ENCODE assay signal across 8 mouse cellular contexts in the genomic region with DNA sequence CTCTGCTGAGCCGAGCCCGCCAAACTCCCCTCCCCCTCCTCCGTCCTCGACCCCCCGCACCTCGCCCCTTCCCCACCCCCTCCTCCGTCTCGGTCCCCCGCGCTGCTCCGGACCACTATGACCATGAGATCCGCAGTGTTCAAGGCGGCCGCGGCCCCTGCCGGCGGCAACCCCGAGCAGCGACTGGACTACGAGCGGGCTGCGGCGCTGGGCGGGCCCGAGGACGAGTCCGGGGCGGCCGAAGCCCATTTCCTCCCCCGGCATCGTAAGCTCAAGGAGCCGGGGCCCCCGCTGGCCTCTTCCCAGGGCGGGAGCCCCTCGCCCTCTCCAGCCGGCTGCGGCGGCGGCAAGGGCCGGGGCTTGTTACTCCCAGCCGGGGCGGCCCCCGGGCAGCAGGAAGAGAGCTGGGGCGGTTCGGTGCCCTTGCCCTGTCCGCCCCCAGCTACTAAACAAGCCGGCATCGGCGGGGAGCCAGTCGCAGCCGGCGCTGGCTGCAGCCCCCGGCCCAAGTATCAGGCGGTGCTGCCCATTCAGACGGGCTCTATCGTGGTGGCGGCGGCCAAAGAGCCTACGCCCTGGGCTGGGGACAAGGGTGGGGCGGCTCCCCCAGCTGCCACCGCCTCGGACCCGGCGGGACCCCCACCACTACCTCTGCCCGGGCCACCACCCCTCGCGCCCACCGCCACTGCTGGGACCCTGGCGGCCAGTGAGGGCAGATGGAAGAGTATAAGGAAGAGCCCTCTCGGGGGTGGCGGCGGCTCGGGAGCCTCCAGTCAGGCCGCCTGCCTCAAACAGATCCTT. TPM values are rescaled to one million over a fixed set of nuclear protein-coding genes. Genes with fewer than 3 reads are reported as not detected.
DNase-seq lines count a peak whose midpoint lies in the region; ATAC-seq and TF ChIP-seq lines count a peak whose summit lies in the region.

No protein-coding gene starts in this region.

- peak overlapping the region; percentile 93 for H3K4me2 ChIP-seq in intestine, postnatal 0 days (replicated peaks; ENCODE audit: low read depth)
- H3K4me2 ChIP-seq in lung, embryonic 15.5 days, result peak overlapping the region; percentile 84

- peak; percentile 41 for ATAC-seq in intestine, postnatal 0 days
- ATAC-seq in lung, embryonic 15.5 days (ENCODE audit: borderline replicate concordance, extremely low read depth, low FRiP score, low TSS enrichment), result peak; percentile 55; the same call in 1 of the 2 replicates

- peak overlapping the region; percentile 99 for H3K27ac ChIP-seq in intestine, postnatal 0 days (ENCODE audit: low read depth, low read length)
- H3K27ac ChIP-seq in lung, embryonic 15.5 days, result peak overlapping the region; percentile 100

- peak overlapping the region; percentile 94 for H3K9ac ChIP-seq in intestine, postnatal 0 days (ENCODE audit: low read depth, low read length)
- H3K9ac ChIP-seq in lung, embryonic 15.5 days, result peak overlapping the region; percentile 97

- peak overlapping the region; percentile 85 for H3K4me3 ChIP-seq in intestine, postnatal 0 days (ENCODE audit: low read depth, low read length)
- peak overlapping the region; percentile 81 for H3K4me3 ChIP-seq in lung, embryonic 15.5 days

- no peaks in the 10 kb centered on the region for H3K4me1 ChIP-seq in intestine, postnatal 0 days (replicated peaks; ENCODE audit: control insufficient read depth, insufficient read depth, low read length)
- peaks cover 34% of the 10 kb centered on the region for H3K4me1 ChIP-seq in lung, embryonic 15.5 days

- under 1% methylated on average over 50 of the region's 74 CpGs for whole genome bisulfite sequencing in intestine, postnatal 0 days
- under 1% methylated on average over 42 of the region's 74 CpGs for WGBS in lung, embryonic 15.5 days

- H3K9me3 ChIP-seq in intestine, postnatal 0 days (ENCODE audit: control insufficient read depth), result no peaks in the 10 kb centered on the region
- H3K9me3 ChIP-seq in lung, embryonic 15.5 days, result no peaks in the 10 kb centered on the region

- H3K36me3 ChIP-seq in intestine, postnatal 0 days (ENCODE audit: control insufficient read depth, insufficient read depth), result peaks cover 18% of the 10 kb centered on the region; the same call in 1 of the 2 replicates
- H3K36me3 ChIP-seq in lung, embryonic 15.5 days, result peaks cover 24% of the 10 kb centered on the region

- TF ChIP-seq CTCF in intestine, postnatal 0 days (IDR thresholded peaks at IDR 0.05; ENCODE audit: low read depth), result peak; percentile 44

- peak; percentile 54 for DNase-seq in urinary bladder, postnatal 14 days (ENCODE audit: low spot score)
- DNase-seq in urinary bladder, postnatal 4 days (ENCODE audit: low spot score in 2 of 2), result no peak
- peak; percentile 73 for DNase-seq in cerebellum, adult 9-11 months
- peak; percentile 64 for DNase-seq in gastrocnemius, postnatal 25 days
- DNase-seq in retina, postnatal 1 day, result peak; percentile 69
- no peak for DNase-seq in ovary, postnatal 10 days (ENCODE audit: low spot score)

- H3K27me3 ChIP-seq in intestine, postnatal 0 days (replicated peaks; ENCODE audit: control insufficient read depth, insufficient read depth, low read length), result no peaks in the 10 kb centered on the region
- no peaks in the 10 kb centered on the region for H3K27me3 ChIP-seq in lung, embryonic 15.5 days

RNA-seq across cellular contexts. Expression of a gene that starts 0.6 kb away (rescaled TPM):
- 10 to 100 TPM; 51.3 to 63.6 TPM for total RNA-seq in gastrocnemius, postnatal 25 days (2021)
- polyA plus RNA-seq in intestine, postnatal 0 days (2015; fragmentation: Nextera tagmentation; extraction: Ambion mirVana), result 12.6 and 15.1 TPM in 2 replicates
- polyA plus RNA-seq in lung, embryonic 15.5 days (2015; fragmentation: Nextera tagmentation; extraction: Ambion mirVana), result 21.1 and 21.2 TPM in 2 replicates

RNA-seq across cellular contexts. Expression of a gene that starts 8.8 kb away (rescaled TPM):
- 10 to 100 TPM; 13.9 to 15.0 TPM for total RNA-seq in gastrocnemius, postnatal 25 days (2021)
- 10.8 and 12.4 TPM in 2 replicates for polyA plus RNA-seq in intestine, postnatal 0 days (2015; fragmentation: Nextera tagmentation; extraction: Ambion mirVana)
- 35.7 and 37.9 TPM in 2 replicates for polyA plus RNA-seq in lung, embryonic 15.5 days (2015; fragmentation: Nextera tagmentation; extraction: Ambion mirVana)

RNA-seq across cellular contexts. Expression of a gene that starts 20.8 kb away (rescaled TPM):
- 100 to 1,000 TPM in 1 of 2 experiments, 10 to 100 TPM in 1; 98.0 to 119 TPM for total RNA-seq in gastrocnemius, postnatal 25 days (2021)
- polyA plus RNA-seq in intestine, postnatal 0 days (2015; fragmentation: Nextera tagmentation; extraction: Ambion mirVana), result 4.1 and 5.1 TPM in 2 replicates
- polyA plus RNA-seq in lung, embryonic 15.5 days (2015; fragmentation: Nextera tagmentation; extraction: Ambion mirVana), result 1.0 and 1.5 TPM in 2 replicates

RNA-seq across cellular contexts. Expression of a gene that starts 40.7 kb away (rescaled TPM):
- under 1 TPM; 0.23 to 0.40 TPM for total RNA-seq in gastrocnemius, postnatal 25 days (2021)
- polyA plus RNA-seq in intestine, postnatal 0 days (2015; fragmentation: Nextera tagmentation; extraction: Ambion mirVana), result 0.69 and 0.80 TPM in 2 replicates
- 0.86 and 1.4 TPM in 2 replicates for polyA plus RNA-seq in lung, embryonic 15.5 days (2015; fragmentation: Nextera tagmentation; extraction: Ambion mirVana)

RNA-seq across cellular contexts. Expression of a gene that starts 55.5 kb away (rescaled TPM):
- total RNA-seq in gastrocnemius, postnatal 25 days (2021), result 10 to 100 TPM; 75.4 to 89.1 TPM
- polyA plus RNA-seq in intestine, postnatal 0 days (2015; fragmentation: Nextera tagmentation; extraction: Ambion mirVana), result 32.4 and 39.1 TPM in 2 replicates
- polyA plus RNA-seq in lung, embryonic 15.5 days (2015; fragmentation: Nextera tagmentation; extraction: Ambion mirVana), result 35.6 and 35.8 TPM in 2 replicates

Comparison
In these comparisons a context has a peak if more than half of its experiments do, and no peak if none do; other contexts are left out.
1. DNase-seq: peak in urinary bladder, postnatal 14 days (single experiment), cerebellum, adult 9-11 months (single experiment), gastrocnemius, postnatal 25 days (single experiment) and retina, postnatal 1 day (single experiment); none in urinary bladder, postnatal 4 days (0 of 2) and ovary, postnatal 10 days (single experiment).